Mouse (Mus musculus) liver, adult 2 months (tissue): ENCODE results near the gene Otud3.

ENCODE experiments used
- CTCF ChIP-seq: fragments of 200-500 bp; IDR thresholded peaks from 2 replicates; pipeline ENCODE4 v1.5.1; 2011; ENCODE audit warnings: low read depth, low read length, control low read depth
- POLR2A ChIP-seq: fragments of 200-500 bp; IDR thresholded peaks from 2 replicates; pipeline ENCODE4 v1.6.1; 2011; ENCODE audit warnings: low read length, control low read depth; ENCODE audit not compliant: insufficient read depth; ENCODE audit errors: extremely low read depth

GRCm38 (mm10) chr4:138958612-138959011 is 44.9 kb upstream of the Otud3 start:
- TF ChIP-seq CTCF (no peak), POLR2A (no peak)
